Mouse (Mus musculus) kidney, adult 2 months (tissue): ENCODE results near the gene Tm9sf2.

Source experiments
- CTCF ChIP-seq: fragments of 200-500 bp; conservative IDR thresholded peaks from 2 replicates; pipeline ENCODE4 v1.5.1; 2011; ENCODE audit warnings: low read depth, mild to moderate bottlenecking, control low read depth, low read length, moderate library complexity, mixed read lengths; ENCODE audit not compliant: insufficient read depth, insufficient read length
- POLR2A ChIP-seq: fragments of 200-500 bp; IDR thresholded peaks from one replicate; pipeline ENCODE4 v1.6.1; 2011; ENCODE audit warnings: low read depth, low read length, control low read depth

- TF ChIP-seq POLR2A, result no peak
- TF ChIP-seq CTCF, result no peak
Observed at GRCm38 (mm10) chr14:122179262-122179661, 72.4 kb downstream of the Tm9sf2 start.
